ENCODE assay signal across 16 mouse cellular contexts in the genomic region with DNA sequence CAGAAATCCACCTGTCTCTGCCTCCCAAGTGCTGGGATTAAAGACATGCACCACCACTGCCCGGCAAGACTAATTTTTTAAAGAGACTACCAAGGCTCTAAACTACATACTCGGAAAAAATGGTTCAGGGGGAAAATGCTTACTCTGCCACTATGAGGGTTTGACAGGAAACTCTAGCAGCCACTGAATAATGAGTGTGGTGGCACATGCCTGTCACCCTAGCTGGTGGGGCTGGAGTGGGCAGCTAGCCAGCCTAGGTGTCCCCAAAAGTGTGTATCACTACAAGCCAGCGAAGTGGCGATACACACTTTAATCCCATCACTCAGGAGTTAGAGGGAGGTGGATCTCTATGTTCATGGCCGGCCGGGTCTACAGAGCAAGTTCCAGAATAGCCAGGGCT. TPM values are rescaled to one million over a fixed set of nuclear protein-coding genes. Genes with fewer than 3 reads are reported as not detected.
DNase-seq lines count a peak whose midpoint lies in the region; ATAC-seq and TF ChIP-seq lines count a peak whose summit lies in the region.
"Had no signal": no experiment of that assay in that cellular context is flagged by ENCODE, and none has a peak within 500 bp of the region (broad histone marks: within the 10 kb centered on the region; RNA-seq: fewer than 3 reads in every experiment).

No protein-coding gene starts in this region.

- no peak overlapping the region for H3K27ac ChIP-seq in heart, embryonic 13.5 days (replicated peaks)
- no peak overlapping the region for H3K27ac ChIP-seq in neural tube, embryonic 15.5 days (replicated peaks)
- no peak overlapping the region for H3K27ac ChIP-seq in lung, postnatal 0 days (ENCODE audit: low read length)
- H3K27ac ChIP-seq: gastrocnemius, adult 2 months; hindbrain, embryonic 15.5 days had no signal

- peak overlapping the region; percentile 50; the same call in 1 of the 2 replicates for H3K9ac ChIP-seq in heart, embryonic 13.5 days
- no peak overlapping the region for H3K9ac ChIP-seq in neural tube, embryonic 15.5 days (replicated peaks)
- no peak overlapping the region for H3K9ac ChIP-seq in lung, postnatal 0 days (replicated peaks; ENCODE audit: low read depth)
- H3K9ac ChIP-seq: hindbrain, embryonic 15.5 days had no signal

- no peaks in the 10 kb centered on the region for H3K27me3 ChIP-seq in heart, embryonic 13.5 days (replicated peaks)
- no peaks in the 10 kb centered on the region for H3K27me3 ChIP-seq in neural tube, embryonic 15.5 days (replicated peaks)
- H3K27me3 ChIP-seq in lung, postnatal 0 days (replicated peaks; ENCODE audit: insufficient read depth, low read length) = no peaks in the 10 kb centered on the region
- H3K27me3 ChIP-seq: hindbrain, embryonic 15.5 days had no signal

- no peak for ATAC-seq in heart, embryonic 13.5 days (ENCODE audit: extremely low read depth, insufficient number of reproducible peaks, low FRiP score, low TSS enrichment)
- ATAC-seq in neural tube, embryonic 15.5 days (ENCODE audit: low FRiP score) = no peak
- ATAC-seq in lung, postnatal 0 days = no peak

- intact Hi-C loops in heart, postnatal 25 days (cut with DNase I) = no loop called here

- peak overlapping the region; percentile 96; the same call in 1 of the 2 replicates for H3K4me2 ChIP-seq in heart, embryonic 13.5 days
- peak overlapping the region; percentile 90; the same call in 1 of the 2 replicates for H3K4me2 ChIP-seq in neural tube, embryonic 15.5 days
- H3K4me2 ChIP-seq in lung, postnatal 0 days (replicated peaks; ENCODE audit: low read depth, low read length) = no peak overlapping the region

- no peak for TF ChIP-seq CTCF in lung, postnatal 0 days (IDR thresholded peaks at IDR 0.05)

- 88% methylated on average over 6 of the region's 6 CpGs for WGBS in heart, embryonic 13.5 days
- WGBS in neural tube, embryonic 15.5 days = 92% methylated on average over 6 of the region's 6 CpGs
- 82% methylated on average over 6 of the region's 6 CpGs for WGBS in lung, postnatal 0 days

- TF ChIP-seq EP300 in lung, postnatal 0 days (IDR thresholded peaks at IDR 0.05) = no peak

- H3K36me3 ChIP-seq in heart, embryonic 13.5 days = peaks cover 35% of the 10 kb centered on the region
- H3K36me3 ChIP-seq in neural tube, embryonic 15.5 days = peaks cover 19% of the 10 kb centered on the region
- peaks cover 5% of the 10 kb centered on the region; the same call in 1 of the 2 replicates for H3K36me3 ChIP-seq in lung, postnatal 0 days (ENCODE audit: insufficient read depth, low read length)

- DNase-seq in heart, postnatal 25 days (ENCODE audit: low spot score) = no peak
- DNase-seq in neural tube, embryonic 10.5 days (ENCODE audit: extremely low spot score, low spot score) = no peak
- peak; percentile 69 for DNase-seq in induced T-regulatory cell, adult 2 months (ENCODE audit: low read depth)
- no peak for DNase-seq in gastrocnemius, postnatal 10 days
- no peak for DNase-seq in gastrocnemius, adult 18-20 months (ENCODE audit: low spot score)
- no peak for DNase-seq in lung, postnatal 0 days (ENCODE audit: low spot score)
- DNase-seq: adrenal gland, postnatal 14 days; gastrocnemius, adult 2 months; kidney, adult 9 months; left cerebral cortex, postnatal 4 days; lung, postnatal 14 days; right cerebral cortex, postnatal 14 days; thymus, adult 18-20 months had no signal

- no peaks in the 10 kb centered on the region for H3K9me3 ChIP-seq in heart, embryonic 13.5 days
- H3K9me3 ChIP-seq in neural tube, embryonic 15.5 days (replicated peaks) = no peaks in the 10 kb centered on the region
- no peaks in the 10 kb centered on the region for H3K9me3 ChIP-seq in lung, postnatal 0 days (ENCODE audit: low read length)
- H3K9me3 ChIP-seq: hindbrain, embryonic 15.5 days had no signal

- peaks cover 23% of the 10 kb centered on the region for H3K4me1 ChIP-seq in heart, embryonic 13.5 days
- peaks cover 35% of the 10 kb centered on the region for H3K4me1 ChIP-seq in neural tube, embryonic 15.5 days
- H3K4me1 ChIP-seq in lung, postnatal 0 days (ENCODE audit: insufficient read depth, low read depth, low read length) = no peaks in the 10 kb centered on the region; the same call in 1 of the 2 replicates

- H3K4me3 ChIP-seq in heart, embryonic 13.5 days = no peak overlapping the region
- H3K4me3 ChIP-seq in neural tube, embryonic 15.5 days (replicated peaks) = no peak overlapping the region
- H3K4me3 ChIP-seq in lung, postnatal 0 days (ENCODE audit: low read depth, low read length) = no peak overlapping the region
- H3K4me3 ChIP-seq: hindbrain, embryonic 15.5 days had no signal

RNA-seq across cellular contexts. Expression of gene Ddx21, which starts 2.0 kb away (rescaled TPM):
- polyA plus RNA-seq in heart, embryonic 13.5 days (2015; fragmentation: Nextera tagmentation; extraction: Ambion mirVana) = 11.3 and 12.2 TPM in 2 replicates
- 10 to 100 TPM; 26.8 to 27.8 TPM for total RNA-seq in heart, postnatal 25 days (2021)
- polyA plus RNA-seq in neural tube, embryonic 15.5 days (2015; fragmentation: Nextera tagmentation; extraction: Ambion mirVana) = 12.0 and 14.3 TPM in 2 replicates
- total RNA-seq in gastrocnemius, postnatal 10 days (2021) = 10 to 100 TPM; 32.1 to 37.8 TPM
- 10 to 100 TPM; 30.0 to 33.8 TPM for total RNA-seq in gastrocnemius, adult 18-20 months (2021)
- polyA plus RNA-seq in lung, postnatal 0 days (2015; fragmentation: Nextera tagmentation; extraction: Ambion mirVana) = 8.2 and 9.0 TPM in 2 replicates

RNA-seq across cellular contexts. Expression of gene Kif1bp, which starts 21.8 kb away (rescaled TPM):
- polyA plus RNA-seq in heart, embryonic 13.5 days (2015; fragmentation: Nextera tagmentation; extraction: Ambion mirVana) = 26.0 and 27.3 TPM in 2 replicates
- 10 to 100 TPM; 36.8 to 41.7 TPM for total RNA-seq in heart, postnatal 25 days (2021)
- polyA plus RNA-seq in neural tube, embryonic 15.5 days (2015; fragmentation: Nextera tagmentation; extraction: Ambion mirVana) = 68.7 and 75.5 TPM in 2 replicates
- 10 to 100 TPM; 20.9 to 23.5 TPM for total RNA-seq in gastrocnemius, postnatal 10 days (2021)
- 10 to 100 TPM; 29.0 to 30.4 TPM for total RNA-seq in gastrocnemius, adult 18-20 months (2021)
- polyA plus RNA-seq in lung, postnatal 0 days (2015; fragmentation: Nextera tagmentation; extraction: Ambion mirVana) = 21.8 and 22.8 TPM in 2 replicates

RNA-seq across cellular contexts. Expression of gene Ddx50, which starts 51.0 kb away (rescaled TPM):
- polyA plus RNA-seq in heart, embryonic 13.5 days (2015; fragmentation: Nextera tagmentation; extraction: Ambion mirVana) = 91.8 and 93.5 TPM in 2 replicates
- 10 to 100 TPM; 48.2 to 51.7 TPM for total RNA-seq in heart, postnatal 25 days (2021)
- 80.6 and 89.4 TPM in 2 replicates for polyA plus RNA-seq in neural tube, embryonic 15.5 days (2015; fragmentation: Nextera tagmentation; extraction: Ambion mirVana)
- 10 to 100 TPM; 69.5 to 75.6 TPM for total RNA-seq in gastrocnemius, postnatal 10 days (2021)
- total RNA-seq in gastrocnemius, adult 18-20 months (2021) = 10 to 100 TPM; 42.0 to 49.6 TPM
- 83.9 and 89.9 TPM in 2 replicates for polyA plus RNA-seq in lung, postnatal 0 days (2015; fragmentation: Nextera tagmentation; extraction: Ambion mirVana)
